Mouse (Mus musculus): ENCODE measurements around the gene Rrn3.

DNA sequence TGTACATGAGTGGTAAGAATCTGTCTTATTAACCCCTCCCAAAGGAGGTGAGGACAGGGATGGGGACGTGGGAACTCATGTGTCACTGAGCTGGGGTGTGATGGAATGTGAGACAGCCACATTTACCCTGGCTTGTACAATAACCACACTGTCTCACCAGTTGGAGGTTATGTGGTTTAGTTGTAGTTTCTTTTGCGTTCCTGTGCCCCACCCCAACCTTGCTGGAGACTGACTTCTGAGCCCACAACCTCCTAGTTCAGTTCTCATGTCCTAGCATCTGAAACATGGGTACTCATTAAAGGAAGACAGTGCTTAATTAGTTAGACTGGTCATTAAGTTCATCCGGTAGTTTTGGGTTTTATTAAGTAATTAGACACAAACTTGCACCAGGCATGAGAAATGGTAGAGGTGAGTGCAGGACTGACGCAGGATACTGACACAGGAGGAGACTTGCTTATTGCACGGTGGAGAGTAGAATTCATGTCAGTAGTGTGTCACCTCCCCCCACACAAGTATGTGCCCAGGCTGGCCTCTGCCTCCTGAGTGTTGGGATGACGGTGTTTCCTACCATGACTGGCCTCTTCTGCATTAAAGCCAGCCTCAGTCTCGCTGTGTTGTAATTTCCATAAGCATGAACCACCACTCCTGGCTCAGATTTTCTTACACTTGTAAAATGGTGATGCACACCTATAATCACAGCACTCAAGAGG, 45.4 kb downstream of the Rrn3 start:
- TF ChIP-seq CTCF (conservative IDR thresholded peaks at IDR 0.05; ENCODE audit: low read length) (no peak), NANOG (IDR thresholded peaks at IDR 0.05; ENCODE audit: borderline replicate concordance, low read length) (no peak)

Data from E14TG2a.4 (cell line).